Mouse (Mus musculus) thymus, adult 2 months (tissue): ENCODE measurements at regions not wholly inside any gene's neighbourhood (a gene's known extent, or its start where the extent isn't known, plus 50 kb on each side); places are given as distances from the start of the nearest gene placed in this dataset.

Experiments
- CTCF ChIP-seq: fragments of 200-500 bp; IDR thresholded peaks from 2 replicates; pipeline ENCODE4 v1.5.1; 2012; ENCODE audit warnings: mild to moderate bottlenecking, control low read depth, low read length, moderate library complexity, borderline replicate concordance; ENCODE audit not compliant: control insufficient read depth, poor library complexity, insufficient read depth; ENCODE audit errors: extremely low read depth
- POLR2A ChIP-seq: fragments of 200-500 bp; IDR thresholded peaks from 2 replicates; pipeline ENCODE4 v1.6.1; 2012; ENCODE audit warnings: mild to moderate bottlenecking, low read length, control low read depth, moderate library complexity; ENCODE audit not compliant: control insufficient read depth, poor library complexity, insufficient read depth; ENCODE audit errors: extremely low read depth

- no peak for TF ChIP-seq POLR2A
- TF ChIP-seq CTCF: no peak
Measured at GRCm38 (mm10) chr4:153321085-153321484, 161.5 kb downstream of the Ajap1 start.
